Mouse (Mus musculus): Measurements from ENCODE around the gene Slc9a1. TPM values are rescaled to one million over a fixed set of nuclear protein-coding genes. Genes with fewer than 3 reads are reported as not detected.
A peak's percentile ranks its signal among the peaks of the same experiment; 100 is the strongest.

The Slc9a1 gene
- total RNA-seq, 2 experiments from 2014 or later: 16.3 to 20.0 TPM

- no peak for DNase-seq (ENCODE audit: low spot score)
- intact Hi-C loops (cut with DNase I): loop anchor here (1.0 to 2.0 kb wide), 3 partner anchors 28 to 89 kb away; no protein-coding TSS in a partner anchor
Observed at GRCm38 (mm10) chr4:133423691-133424090, 54.2 kb downstream of the Slc9a1 start.

- intact Hi-C loops (cut with DNase I): loop anchor here (1.0 to 2.0 kb wide), 2 partner anchors 27 to 71 kb away; no protein-coding TSS in a partner anchor
- peak; percentile 46 for DNase-seq (ENCODE audit: low spot score)
Observed at GRCm38 (mm10) chr4:133424100-133424499, 54.6 kb downstream of the Slc9a1 start.

- no peak for DNase-seq (ENCODE audit: low spot score)
- intact Hi-C loops (cut with DNase I): no loop called here
Observed at GRCm38 (mm10) chr4:133426141-133426540, 56.6 kb downstream of the Slc9a1 start.

DNA sequence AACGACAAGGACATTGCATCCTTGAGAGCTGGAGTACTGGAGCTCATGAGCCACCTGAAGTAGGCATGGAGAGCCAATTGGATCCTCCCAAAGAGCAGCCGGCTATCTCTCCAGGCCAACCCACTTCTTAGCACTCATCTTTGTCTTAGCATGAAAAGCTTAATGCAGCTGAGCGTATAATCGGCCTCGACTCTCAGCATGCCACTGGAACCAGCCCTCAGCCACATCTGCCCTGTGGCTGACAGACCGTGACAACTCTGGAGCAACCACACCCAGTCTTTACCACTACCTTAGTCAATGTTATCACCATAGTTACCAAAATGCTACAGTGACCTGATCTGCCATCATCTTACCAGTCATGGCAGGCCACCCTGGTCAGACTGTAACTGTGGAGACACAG is 62.0 kb downstream of the Slc9a1 start:
- no peak for DNase-seq (ENCODE audit: low spot score)
- intact Hi-C loops (cut with DNase I): no loop called here

GRCm38 (mm10) chr4:133432560-133433171 is 63.2 kb downstream of the Slc9a1 start:
- DNase-seq (ENCODE audit: low spot score): no peak
- intact Hi-C loops (cut with DNase I): no loop called here

DNA sequence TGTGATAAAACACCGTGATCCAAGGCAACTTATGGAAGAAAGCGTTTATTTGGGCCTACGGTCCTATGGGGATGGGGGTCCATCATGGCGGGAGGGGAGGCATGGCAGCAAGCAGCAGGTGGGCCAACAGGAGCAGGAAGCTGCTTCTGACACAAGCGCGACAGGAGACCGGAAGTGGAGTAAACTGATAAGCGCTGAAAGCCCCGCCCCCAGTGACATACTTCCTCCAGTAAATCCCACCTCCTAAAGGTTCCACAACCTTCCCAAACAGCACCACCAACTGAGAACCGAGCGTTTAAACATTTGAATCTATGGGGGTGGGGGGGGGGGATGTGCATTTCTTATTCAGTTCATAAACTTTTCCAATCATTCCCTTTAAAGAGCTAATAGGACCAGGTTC is 66.4 kb downstream of the Slc9a1 start:
- intact Hi-C loops (cut with DNase I): no loop called here
- no peak for DNase-seq (ENCODE audit: low spot score)

DNA sequence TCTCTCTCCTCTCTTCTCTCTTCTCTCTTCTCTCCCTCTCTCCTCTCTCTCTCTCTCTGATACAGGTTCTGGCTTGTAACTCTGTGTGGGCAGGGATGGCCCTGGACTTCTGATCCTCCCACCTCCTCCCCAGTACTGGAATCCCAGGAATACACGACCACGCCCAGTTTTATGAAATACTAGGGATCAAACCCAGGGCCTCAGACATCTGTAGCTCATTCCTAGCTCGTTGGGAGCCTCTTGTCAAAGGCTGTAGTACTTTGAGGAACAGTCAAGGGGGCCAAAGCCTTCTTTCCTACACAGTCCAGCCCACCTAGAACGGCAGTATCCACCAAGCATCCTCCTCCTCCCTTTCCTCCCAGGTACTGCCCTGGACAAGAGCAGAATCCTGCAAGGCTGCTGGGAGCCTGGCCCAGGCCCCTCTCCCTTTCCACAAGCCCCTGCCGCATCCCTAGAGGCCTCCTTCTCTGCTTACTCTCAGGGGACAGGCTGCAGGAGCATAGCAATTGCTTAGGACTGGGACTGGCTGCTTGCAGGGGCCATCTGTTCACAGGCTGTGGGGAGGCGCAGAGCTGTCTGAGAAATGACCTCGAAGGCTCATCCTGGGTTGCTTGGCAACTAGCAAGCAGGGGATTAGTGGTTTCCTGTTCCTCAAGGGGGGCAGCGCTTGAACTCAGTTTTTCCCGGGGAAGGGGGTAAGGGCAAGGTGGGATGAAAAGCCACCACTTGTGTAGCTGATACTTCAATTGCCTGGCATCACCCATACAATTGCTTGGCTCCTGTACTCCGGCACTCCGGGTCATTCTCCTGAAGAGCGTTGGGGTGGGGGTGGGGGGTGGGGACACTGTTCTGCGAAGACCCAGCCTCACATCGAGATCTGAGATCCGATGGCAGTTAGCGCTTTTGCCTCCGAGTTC is 70.2 kb downstream of the Slc9a1 start:
- intact Hi-C loops (cut with DNase I): loop anchor here (10.0 kb wide), 1 partner anchor 435 kb away; no protein-coding TSS in a partner anchor
- DNase-seq (ENCODE audit: low spot score): no peak

DNA sequence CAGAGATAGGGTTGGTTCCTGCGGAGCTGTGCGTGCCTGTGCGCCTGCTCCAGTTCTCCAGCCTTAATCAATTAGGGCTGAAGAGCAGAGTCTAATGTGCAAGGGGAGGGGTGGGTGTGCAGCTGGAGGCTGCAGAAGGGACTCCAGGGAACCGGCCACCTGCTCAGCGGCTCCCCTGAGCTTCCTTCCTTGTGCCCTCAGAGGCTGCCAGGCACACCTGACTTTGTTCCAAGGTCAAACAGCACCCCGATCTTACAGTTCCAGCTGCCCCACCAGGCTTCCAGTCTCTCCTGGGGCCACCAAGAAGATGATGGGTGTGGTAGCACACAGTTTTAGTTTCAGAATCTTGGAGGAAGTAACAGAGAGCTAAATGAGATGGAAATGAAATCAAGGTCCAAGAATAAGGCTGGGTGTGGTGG is 70.9 kb downstream of the Slc9a1 start:
- intact Hi-C loops (cut with DNase I): loop anchor here (10.0 kb wide), 1 partner anchor 436 kb away; no protein-coding TSS in a partner anchor
- DNase-seq (ENCODE audit: low spot score): no peak

DNA sequence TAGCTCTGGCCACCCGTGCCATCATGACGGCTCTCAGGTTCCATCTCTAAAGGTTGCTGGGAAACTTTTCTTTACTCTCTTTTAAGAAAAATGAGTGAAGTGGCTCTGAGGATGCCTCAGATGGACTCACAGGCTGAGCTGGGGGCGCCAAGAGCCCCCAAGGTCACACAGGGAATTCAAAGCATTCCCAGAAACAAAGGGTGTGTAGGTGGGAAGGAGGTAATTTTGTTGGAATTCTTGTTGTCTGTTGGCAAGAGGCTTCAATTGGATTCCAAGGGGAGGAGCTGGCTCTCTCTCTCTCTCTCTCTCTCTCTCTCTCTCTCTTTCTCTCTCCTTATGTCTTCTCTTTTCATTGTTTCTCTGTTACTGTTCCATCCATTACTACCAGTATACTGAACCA is 72.7 kb downstream of the Slc9a1 start:
- intact Hi-C loops (cut with DNase I): loop anchor here (10.0 kb wide), 1 partner anchor 437 kb away; no protein-coding TSS in a partner anchor

DNA sequence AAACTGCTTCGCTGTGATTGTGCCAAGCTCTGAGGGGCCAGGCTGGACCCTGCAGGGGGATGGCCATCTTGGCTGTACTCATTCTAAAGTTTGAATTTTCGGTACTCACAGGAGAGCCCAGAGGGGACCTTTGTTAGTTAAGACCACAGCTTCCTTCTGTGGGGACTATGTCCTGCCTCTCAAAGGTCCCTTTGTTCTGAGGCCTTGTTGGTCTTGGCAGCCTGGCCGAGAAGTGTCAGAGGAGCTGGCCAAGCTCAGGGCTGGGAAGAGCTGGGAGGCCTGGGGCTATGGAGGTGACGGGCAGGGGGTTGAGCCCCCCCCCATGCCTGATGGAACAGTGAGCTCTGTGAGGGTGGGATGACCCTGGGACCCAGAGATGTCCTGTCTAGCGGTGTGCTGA is 73.6 kb downstream of the Slc9a1 start:
- intact Hi-C loops (cut with DNase I): loop anchor here (10.0 kb wide), 1 partner anchor 438 kb away; no protein-coding TSS in a partner anchor
- DNase-seq (ENCODE audit: low spot score): no peak

More for the DNA sequence above, 72.7 kb downstream of the Slc9a1 start:
- no peak for DNase-seq (ENCODE audit: low spot score)

- DNase-seq (ENCODE audit: low spot score): no peak
- intact Hi-C loops (cut with DNase I): loop anchor here (10.0 kb wide), 1 partner anchor 441 kb away; no protein-coding TSS in a partner anchor
Observed at GRCm38 (mm10) chr4:133445727-133446126, 76.2 kb downstream of the Slc9a1 start.

DNA sequence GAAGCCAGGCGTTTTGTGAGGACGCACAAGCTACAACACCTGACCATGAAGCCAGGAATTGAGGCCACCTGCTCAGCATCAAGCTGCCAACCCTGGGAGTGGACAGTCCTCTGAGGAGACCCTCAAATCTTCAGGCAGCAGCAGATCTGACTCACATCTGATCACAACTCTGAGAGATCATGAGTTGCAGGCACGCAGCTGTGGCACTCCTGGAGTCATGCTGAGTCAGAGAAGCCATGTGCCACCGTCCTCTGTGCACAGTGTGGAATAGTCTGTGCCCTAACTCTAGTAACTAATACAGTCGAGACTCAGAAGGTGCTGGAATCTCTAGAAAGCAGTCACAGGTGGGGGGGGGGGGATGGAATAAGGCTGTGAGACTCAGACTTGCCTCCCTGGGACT is 77.9 kb downstream of the Slc9a1 start:
- no peak for DNase-seq (ENCODE audit: low spot score)
- intact Hi-C loops (cut with DNase I): loop anchor here (10.0 kb wide), 1 partner anchor 443 kb away; no protein-coding TSS in a partner anchor

- DNase-seq (ENCODE audit: low spot score): no peak
- intact Hi-C loops (cut with DNase I): loop anchor here (10.0 kb wide), 1 partner anchor 443 kb away; no protein-coding TSS in a partner anchor
Observed at GRCm38 (mm10) chr4:133447967-133448366, 78.5 kb downstream of the Slc9a1 start.

DNA sequence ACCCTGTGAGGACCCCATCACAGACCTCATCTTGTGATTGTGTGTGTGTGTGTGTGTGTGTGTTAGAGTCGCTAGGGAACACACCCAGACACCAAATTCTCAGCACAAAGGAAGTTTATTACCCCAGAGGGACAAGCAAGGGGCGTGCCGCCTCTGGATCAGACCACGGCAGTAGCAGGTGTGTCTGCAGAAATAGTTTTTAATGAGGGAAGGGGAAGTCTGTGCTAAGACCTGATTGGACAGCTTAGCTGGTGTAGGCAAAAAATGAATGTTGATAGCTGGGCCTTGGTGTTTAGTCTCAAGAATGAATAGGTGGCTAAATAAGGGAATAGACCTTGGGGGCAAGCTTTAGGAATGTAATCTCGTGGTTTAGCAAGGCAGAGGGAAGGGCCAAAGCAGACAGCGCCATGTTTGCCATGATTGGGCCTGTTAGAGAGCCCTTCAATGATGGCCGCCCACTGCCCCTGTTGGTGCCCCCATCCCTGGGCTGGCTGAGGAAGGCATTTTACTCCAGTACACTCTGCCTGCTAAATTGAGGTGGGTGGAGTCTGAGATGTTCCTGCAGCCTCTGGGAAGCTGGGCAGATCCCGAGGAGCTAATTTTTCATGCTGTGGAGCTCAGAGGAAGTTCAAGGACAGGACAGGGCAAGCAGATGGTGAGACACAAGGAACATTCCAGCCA is 79.3 kb downstream of the Slc9a1 start:
- intact Hi-C loops (cut with DNase I): loop anchor here (10.0 kb wide), 1 partner anchor 444 kb away; no protein-coding TSS in a partner anchor

DNA sequence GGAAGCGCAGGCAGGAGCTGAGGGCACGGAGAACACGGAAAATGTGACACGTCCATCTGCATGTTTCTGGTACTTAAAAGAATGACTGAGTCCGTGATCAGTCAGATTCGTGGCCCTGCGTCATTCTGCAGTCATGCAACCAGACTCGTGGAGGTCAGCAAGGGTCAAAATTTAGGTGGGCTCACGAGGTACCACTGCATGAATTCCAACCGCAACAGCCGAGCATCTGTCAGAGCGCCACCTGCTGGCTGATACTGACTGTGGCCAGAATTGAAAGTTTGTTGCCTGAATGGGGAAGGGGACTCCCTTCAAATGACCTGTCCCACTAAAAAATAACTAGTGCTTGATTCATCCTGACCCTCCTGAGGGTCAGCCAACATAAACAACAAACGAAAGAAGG is 80.2 kb downstream of the Slc9a1 start:
- intact Hi-C loops (cut with DNase I): loop anchor here (10.0 kb wide), 1 partner anchor 445 kb away; no protein-coding TSS in a partner anchor
- DNase-seq (ENCODE audit: low spot score): no peak

More for the DNA sequence above, 79.3 kb downstream of the Slc9a1 start:
- no peak for DNase-seq (ENCODE audit: low spot score)

DNA sequence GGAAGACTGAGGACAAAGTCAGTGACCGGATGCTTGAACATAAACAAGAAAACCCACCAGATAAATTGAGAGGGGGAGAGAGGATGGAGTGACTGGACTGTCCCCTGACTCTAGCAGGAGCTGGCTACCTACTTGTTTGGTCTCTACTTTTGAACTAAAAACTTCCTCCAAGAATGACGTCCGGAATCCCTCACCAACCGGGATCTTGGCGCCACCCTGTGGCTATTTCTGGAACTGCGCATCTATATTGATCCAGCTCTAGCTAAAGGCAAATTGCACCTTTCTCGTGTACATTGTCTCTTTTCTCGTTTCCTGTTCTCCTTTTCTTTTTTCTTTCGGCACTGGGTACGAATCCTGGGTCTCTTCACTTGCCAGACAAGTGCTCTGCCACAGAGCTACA is 82.0 kb downstream of the Slc9a1 start:
- intact Hi-C loops (cut with DNase I): loop anchor here (1.0 kb wide), 2 partner anchors 27 to 141 kb away; no protein-coding TSS in a partner anchor
- DNase-seq (ENCODE audit: low spot score): no peak

- intact Hi-C loops (cut with DNase I): no loop called here
- no peak for DNase-seq (ENCODE audit: low spot score)
Observed at GRCm38 (mm10) chr4:133452433-133452832, 82.9 kb downstream of the Slc9a1 start.

DNA sequence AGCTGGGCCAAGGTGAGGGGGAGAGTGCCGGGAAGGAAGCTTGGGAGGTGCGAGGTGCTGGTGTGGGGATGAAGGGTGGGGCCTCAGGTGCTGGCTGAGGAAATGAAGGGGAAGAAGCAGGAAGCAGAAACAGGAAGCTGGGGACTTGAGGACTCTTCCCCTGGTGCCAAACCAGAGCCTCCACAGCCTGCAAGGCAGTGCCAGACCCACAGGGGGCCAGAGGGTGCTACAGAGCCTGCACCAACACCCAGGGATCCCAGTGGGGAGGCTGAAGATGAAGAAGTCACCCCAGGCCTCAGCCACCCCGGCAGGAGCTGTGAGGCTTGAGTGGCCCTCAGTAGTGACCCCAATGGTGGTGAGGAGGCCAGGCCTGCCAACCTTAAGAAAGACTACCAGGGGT is 88.5 kb downstream of the Slc9a1 start:
- DNase-seq (ENCODE audit: low spot score): no peak
- intact Hi-C loops (cut with DNase I): no loop called here

DNA sequence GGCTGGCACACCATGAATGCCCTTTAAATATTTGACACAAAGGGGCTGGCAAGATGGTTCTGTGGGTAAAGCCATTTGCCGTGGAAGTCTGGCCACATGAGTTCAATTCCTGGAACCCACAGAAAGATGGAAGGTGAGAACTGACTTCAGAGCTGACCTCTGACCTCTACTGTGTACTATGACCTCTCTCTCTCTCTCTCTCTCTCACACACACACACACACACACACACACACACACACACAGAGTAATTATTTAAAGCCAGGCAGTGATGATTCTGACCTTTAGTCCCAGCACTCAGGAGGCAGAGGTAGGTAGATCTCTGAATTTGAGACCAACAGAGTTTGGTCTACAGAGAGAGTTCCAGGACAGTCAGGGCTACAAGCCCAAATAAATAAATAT is 90.5 kb downstream of the Slc9a1 start:
- no peak for DNase-seq (ENCODE audit: low spot score)
- intact Hi-C loops (cut with DNase I): no loop called here

DNA sequence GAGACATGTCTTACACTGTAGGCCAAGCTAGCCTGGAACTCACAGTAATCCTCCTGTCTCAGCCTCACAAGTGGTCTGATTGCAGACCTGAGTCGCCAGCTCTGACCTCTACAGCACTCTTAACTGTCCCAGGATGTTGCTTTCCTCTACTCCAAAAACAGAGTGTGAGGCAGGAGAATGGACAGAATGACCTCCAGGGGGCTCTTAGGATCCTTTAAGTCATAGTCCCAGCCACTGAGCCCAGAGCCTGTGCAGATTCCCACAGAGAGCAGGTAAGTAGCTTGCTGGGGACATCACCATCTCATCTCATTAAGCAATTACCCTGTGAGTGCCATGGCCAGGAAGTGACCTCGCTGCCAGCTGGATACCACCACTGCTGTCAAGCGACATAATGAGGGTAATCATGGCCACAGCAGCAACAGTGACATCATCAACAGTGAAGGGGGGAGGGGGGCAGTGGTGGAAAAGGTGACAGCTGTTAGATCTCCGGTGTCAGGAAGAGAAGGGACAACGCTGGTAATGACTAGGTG is 91.4 kb downstream of the Slc9a1 start:
- intact Hi-C loops (cut with DNase I): no loop called here
- no peak for DNase-seq (ENCODE audit: low spot score)
